Mouse (Mus musculus) hindbrain, embryonic 11.5 days (tissue): Measurements from ENCODE around the gene Olfr1282. TPM values are rescaled to one million over a fixed set of nuclear protein-coding genes. Genes with fewer than 3 reads are reported as not detected.
"Not testable (repeated sequence)": the region's sequence is repeated elsewhere in the genome, so short reads cannot be mapped to it uniquely, and the experiment has no call there.

Experiments
- ATAC-seq: fragments of 200-750 bp; cut with Nextera tagmentation; 2 replicates; pipeline ENCODE4 v1.8.0; 2017; ENCODE audit warnings: mild to moderate bottlenecking, moderate TSS enrichment, moderate library complexity; ENCODE audit not compliant: low FRiP score
- DNase-seq: peaks from one replicate; pipeline ENCODE4 v3.0.0-alpha.2; 2015; ENCODE audit warnings: low spot score
- H3K27ac ChIP-seq: fragments of 300-500 bp; sonication (generic); 2 replicates; pipeline ENCODE4 v1.5.1; 2014; ENCODE audit warnings: mild to moderate bottlenecking, low read depth, low read length
- H3K27me3 ChIP-seq: fragments of 300-500 bp; sonication (generic); 2 replicates; pipeline ENCODE4 v1.6.1; 2014; ENCODE audit warnings: mild to moderate bottlenecking, low read length, moderate library complexity, mixed read lengths; ENCODE audit not compliant: control insufficient read depth, insufficient read depth
- H3K36me3 ChIP-seq: fragments of 300-500 bp; sonication (generic); 2 replicates; pipeline ENCODE4 v1.6.1; 2014; ENCODE audit warnings: mild to moderate bottlenecking, low read length, moderate library complexity, mixed read lengths; ENCODE audit not compliant: control insufficient read depth, insufficient read depth
- H3K4me1 ChIP-seq: fragments of 300-500 bp; sonication (generic); replicated peaks from 2 replicates; pipeline ENCODE4 v1.6.1; 2014; ENCODE audit warnings: low read length, mixed read lengths; ENCODE audit not compliant: control insufficient read depth, insufficient read depth
- H3K4me2 ChIP-seq: fragments of 300-500 bp; sonication (generic); replicated peaks from 2 replicates; pipeline ENCODE4 v1.6.1; 2014; ENCODE audit warnings: mild to moderate bottlenecking, low read depth, low read length
- H3K4me3 ChIP-seq: fragments of 300-500 bp; sonication (generic); 2 replicates; pipeline ENCODE4 v1.5.1; 2014; ENCODE audit warnings: low read depth, low read length
- H3K9ac ChIP-seq: fragments of 300-500 bp; sonication (generic); 2 replicates; pipeline ENCODE4 v1.6.1; 2014; ENCODE audit warnings: low read depth, low read length
- H3K9me3 ChIP-seq: fragments of 300-500 bp; sonication (generic); 2 replicates; pipeline ENCODE4 v1.6.1; 2016; ENCODE audit warnings: low read length; ENCODE audit not compliant: control insufficient read depth
- WGBS: fragments of 180-500 bp; shearing (Covaris S2); extraction: QIAGEN DNeasy Blood & Tissue Kit; methylation state at CpG from one replicate; pipeline ENCODE4 v1.1.7; 2014; 5-methylcytosine and 5-hydroxymethylcytosine counted together
- polyA plus RNA-seq: library from polyadenylated mRNA; unstranded; fragments of >200 nt; fragmentation: Nextera tagmentation; extraction: Ambion mirVana; gene quantifications from 2 replicates; pipeline ENCODE4 v1.2.1, GENCODE M21; 2014

Gene Olfr1282
- not detected in 2 replicates for polyA plus RNA-seq

DNA sequence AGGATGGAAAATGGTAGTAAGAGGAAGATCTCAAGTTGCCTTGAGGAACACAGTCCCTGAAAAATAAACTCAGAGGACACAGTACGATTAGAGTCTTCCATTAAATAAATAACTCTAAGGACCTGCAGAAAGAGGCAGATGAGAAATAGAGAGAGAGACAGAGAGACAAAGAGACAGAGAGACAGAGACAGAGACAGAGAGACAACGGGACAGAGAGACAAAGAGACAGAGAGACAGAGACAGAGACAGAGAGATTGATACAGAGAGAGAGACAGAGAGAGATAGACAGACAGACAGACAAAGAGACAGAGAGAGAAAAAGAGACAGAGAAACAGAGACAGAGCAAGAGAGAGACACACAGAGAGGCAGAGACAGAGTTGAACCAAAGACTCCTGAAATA is at the start of gene Olfr1282:
Gene Olfr1282 (minus strand): TSS at position 101 of the 400 bp plus-strand sequence.
- H3K9ac ChIP-seq = no peak within 1 kb of the TSS
- no peaks in the 10 kb centered on the region for H3K4me1 ChIP-seq
- DNase-seq (no peak), ATAC-seq (no peak)
- 80% methylated on average over 2 of the region's 2 CpGs for WGBS
- H3K27ac ChIP-seq = no peak within 1 kb of the TSS
- no peaks in the 10 kb centered on the region for H3K27me3 ChIP-seq
- H3K9me3 ChIP-seq = no peaks in the 10 kb centered on the region
- H3K4me3 ChIP-seq = no peak within 1 kb of the TSS
- no peaks in the 10 kb centered on the region for H3K36me3 ChIP-seq
- H3K4me2 ChIP-seq = no peak within 1 kb of the TSS

DNA sequence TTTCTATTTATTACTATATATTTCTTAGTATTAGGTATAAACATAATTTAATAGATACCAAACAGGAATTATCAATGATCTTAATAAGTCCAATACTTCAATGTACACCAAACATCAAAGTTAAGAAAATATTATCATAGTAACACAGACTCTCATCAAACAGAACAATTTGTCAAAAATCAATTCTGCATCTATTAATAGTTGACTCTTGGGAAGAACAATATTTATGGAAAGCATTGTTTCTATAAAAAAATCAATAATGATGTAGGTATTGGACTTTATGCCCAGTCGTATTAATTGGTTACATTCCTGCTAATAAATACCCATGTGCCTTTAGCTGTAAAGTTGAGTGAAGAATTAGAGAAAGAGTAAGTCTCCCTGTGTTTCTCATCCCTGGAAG is 39.3 kb upstream of the Olfr1282 start, which contains the start of gene Olfr1284:
Gene Olfr1284 (plus strand): TSS at position 301 of the 400 bp plus-strand sequence.
- H3K27me3 ChIP-seq = no peaks in the 10 kb centered on the region
- H3K4me1 ChIP-seq = no peaks in the 10 kb centered on the region
- no peaks in the 10 kb centered on the region for H3K36me3 ChIP-seq
- no peak for DNase-seq
- no peak for ATAC-seq
- WGBS = 86% methylated on average over 1 of the region's 1 CpGs
- H3K27ac ChIP-seq = no peak within 1 kb of the TSS
- no peak within 1 kb of the TSS for H3K9ac ChIP-seq
- no peak within 1 kb of the TSS for H3K4me3 ChIP-seq
- H3K9me3 ChIP-seq = no peaks in the 10 kb centered on the region
- H3K4me2 ChIP-seq = no peak within 1 kb of the TSS

DNA sequence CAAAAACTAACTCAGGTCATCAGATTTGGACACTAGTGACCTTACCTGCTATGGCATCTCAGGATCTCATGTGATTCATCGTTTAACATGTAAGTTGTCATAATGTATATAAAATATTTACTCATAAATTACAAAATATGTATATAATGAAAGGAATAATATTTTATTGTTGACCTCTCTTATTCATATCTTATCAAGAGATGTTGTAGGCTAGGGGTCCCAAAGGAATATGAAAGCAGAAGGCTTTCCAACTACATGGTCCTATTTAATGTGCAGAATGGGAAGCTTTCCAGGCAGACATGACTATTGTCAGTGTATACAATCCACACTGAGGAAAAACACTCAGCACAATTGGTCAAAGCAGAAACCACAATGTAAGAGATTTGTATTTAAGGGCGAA is 30.6 kb upstream of the Olfr1282 start, which contains the start of gene Olfr1283:
Gene Olfr1283 (plus strand): TSS at position 301 of the 400 bp plus-strand sequence.
- no peak within 1 kb of the TSS for H3K27ac ChIP-seq
- no peaks in the 10 kb centered on the region for H3K4me1 ChIP-seq
- H3K9ac ChIP-seq = no peak within 1 kb of the TSS
- no peak within 1 kb of the TSS for H3K4me2 ChIP-seq
- H3K9me3 ChIP-seq = no peaks in the 10 kb centered on the region
- H3K4me3 ChIP-seq = no peak within 1 kb of the TSS
- no peaks in the 10 kb centered on the region for H3K36me3 ChIP-seq
- DNase-seq (no peak), ATAC-seq (no peak)
- H3K27me3 ChIP-seq = no peaks in the 10 kb centered on the region
- WGBS = 69% methylated on average over 2 of the region's 2 CpGs

DNA sequence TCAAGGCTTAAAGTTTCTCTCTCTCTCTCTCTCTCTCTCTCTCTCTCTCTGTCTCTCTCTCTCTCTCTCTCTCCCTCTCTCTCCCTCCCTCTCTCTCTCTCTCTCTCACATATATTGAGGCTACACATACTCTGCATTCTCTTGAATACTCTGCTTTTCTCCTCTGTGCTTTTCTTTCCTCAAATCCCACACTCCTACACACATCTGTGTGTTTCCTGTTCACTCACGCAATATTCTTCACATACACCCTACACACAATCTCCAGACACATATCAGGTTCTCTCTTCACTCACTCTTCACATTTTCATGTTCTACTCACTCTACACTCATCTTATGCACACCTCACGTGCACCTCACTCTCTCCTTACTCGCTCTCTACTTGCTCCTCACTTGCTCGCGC is 2.2 kb downstream of the Olfr1282 start:
- ATAC-seq, H3K9ac ChIP-seq, H3K27me3 ChIP-seq, H3K27ac ChIP-seq, H3K4me2 ChIP-seq, H3K4me3 ChIP-seq, H3K9me3 ChIP-seq, H3K36me3 ChIP-seq, H3K4me1 ChIP-seq, DNase-seq: not testable (repeated sequence)
- WGBS = 89% methylated on average over 5 of the region's 5 CpGs

DNA sequence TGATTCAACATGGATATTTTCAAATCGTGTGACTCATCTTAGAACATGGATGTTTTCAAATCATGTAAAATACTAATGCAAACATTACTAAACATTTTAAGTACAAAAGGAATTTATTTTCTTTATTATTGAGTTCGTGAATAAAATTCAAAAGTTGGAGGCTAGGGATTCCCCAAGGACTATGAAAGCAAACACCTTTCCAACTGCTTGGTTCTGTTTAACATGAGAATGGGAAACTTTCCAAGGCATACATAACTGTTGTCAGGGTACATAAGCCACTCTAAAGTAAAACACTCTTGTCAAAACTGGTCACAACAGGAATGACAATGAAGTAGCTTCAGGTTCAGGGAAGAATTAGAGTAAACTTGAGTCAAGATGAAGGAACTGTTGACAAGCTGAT is 9.7 kb downstream of the Olfr1282 start, which contains the start of gene Olfr1281:
Gene Olfr1281 (plus strand): TSS at position 301 of the 400 bp plus-strand sequence.
- no peak within 1 kb of the TSS for H3K27ac ChIP-seq
- 83% methylated on average over 2 of the region's 2 CpGs for WGBS
- no peak within 1 kb of the TSS for H3K9ac ChIP-seq
- no peak within 1 kb of the TSS for H3K4me3 ChIP-seq
- no peaks in the 10 kb centered on the region for H3K9me3 ChIP-seq
- ATAC-seq = no peak
- no peaks in the 10 kb centered on the region for H3K27me3 ChIP-seq
- DNase-seq = no peak
- no peak within 1 kb of the TSS for H3K4me2 ChIP-seq
- H3K4me1 ChIP-seq = no peaks in the 10 kb centered on the region
- H3K36me3 ChIP-seq = no peaks in the 10 kb centered on the region

DNA sequence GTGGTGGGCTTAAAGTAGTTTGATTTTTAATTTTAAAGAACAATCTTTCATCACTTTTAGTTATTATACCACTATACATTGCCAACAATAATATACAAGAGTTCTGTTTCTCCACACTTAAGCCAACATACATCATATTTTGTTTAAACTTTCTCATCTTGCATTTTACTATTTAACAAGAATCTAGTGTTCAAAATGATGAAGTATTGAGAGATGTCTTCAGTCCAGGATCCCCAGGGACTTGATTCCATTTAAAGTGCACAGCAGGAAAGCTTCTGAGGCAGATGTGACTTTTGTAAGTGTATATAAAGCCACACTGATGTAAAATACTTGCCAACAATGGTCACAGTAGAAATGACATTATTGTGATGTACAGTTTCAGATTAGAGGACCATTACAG is 22.2 kb downstream of the Olfr1282 start, which contains the start of gene Olfr1280:
Gene Olfr1280 (plus strand): TSS at position 301 of the 400 bp plus-strand sequence.
- H3K9me3 ChIP-seq = no peaks in the 10 kb centered on the region
- no peak within 1 kb of the TSS for H3K9ac ChIP-seq
- DNase-seq (no peak), ATAC-seq (no peak)
- no peaks in the 10 kb centered on the region for H3K36me3 ChIP-seq
- H3K27me3 ChIP-seq = no peaks in the 10 kb centered on the region
- H3K4me1 ChIP-seq = no peaks in the 10 kb centered on the region
- H3K4me3 ChIP-seq = no peak within 1 kb of the TSS
- H3K27ac ChIP-seq = no peak within 1 kb of the TSS
- H3K4me2 ChIP-seq = no peak within 1 kb of the TSS

DNA sequence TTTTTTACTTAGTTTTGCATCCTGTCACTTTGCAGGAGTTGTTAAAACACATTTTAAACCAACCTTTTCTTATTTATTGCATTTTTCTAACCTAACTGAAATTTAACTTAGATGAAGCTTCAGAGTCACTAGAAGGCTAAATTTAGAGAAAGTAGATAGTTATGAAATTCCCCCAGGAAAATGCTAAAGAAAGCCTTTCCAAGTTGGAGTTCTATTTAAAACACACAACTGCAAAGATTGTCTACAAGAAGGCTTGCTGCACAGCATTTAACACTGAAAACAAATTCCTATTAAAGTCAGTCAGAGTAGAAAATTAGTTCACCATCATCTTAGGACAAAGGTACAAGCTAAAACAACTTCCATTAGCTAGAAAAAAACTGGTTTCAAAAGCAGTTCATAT is 35.5 kb downstream of the Olfr1282 start, which contains the start of gene Olfr1279:
Gene Olfr1279 (plus strand): TSS at position 262 of the 400 bp plus-strand sequence.
- Histone ChIP-seq H3K9ac (no peak within 1 kb of the TSS), H3K27me3 (no peaks in the 10 kb centered on the region), H3K4me1 (no peaks in the 10 kb centered on the region), H3K27ac (no peak within 1 kb of the TSS), H3K4me3 (no peak within 1 kb of the TSS), H3K4me2 (no peak within 1 kb of the TSS), H3K9me3 (no peaks in the 10 kb centered on the region), H3K36me3 (no peaks in the 10 kb centered on the region)
- no peak for DNase-seq
- no peak for ATAC-seq

DNA sequence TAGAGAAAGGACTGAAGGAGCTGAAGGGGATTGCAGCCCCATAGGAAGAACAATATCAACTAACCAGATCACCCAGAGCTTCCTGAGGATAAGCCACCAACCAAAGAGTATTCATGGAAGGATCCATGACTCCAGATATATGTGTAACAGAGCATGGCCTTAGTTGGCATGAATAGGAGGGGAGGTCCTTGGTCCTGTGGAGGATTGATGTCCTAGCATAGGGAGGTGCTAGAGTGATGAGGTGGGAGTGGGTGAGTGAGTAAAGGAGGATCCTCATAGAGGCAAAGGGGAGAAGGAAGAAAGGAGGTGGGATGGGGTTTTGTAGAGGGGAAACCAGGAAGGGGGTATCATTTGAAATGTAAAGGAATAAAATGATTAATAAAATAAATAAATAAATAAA is 37.3 kb downstream of the Olfr1282 start:
- no peak for ATAC-seq
- Histone ChIP-seq H3K9ac (no peak overlapping the region), H3K27ac (no peak overlapping the region), H3K4me2 (no peak overlapping the region), H3K4me1 (no peaks in the 10 kb centered on the region), H3K4me3 (no peak overlapping the region), H3K36me3 (no peaks in the 10 kb centered on the region), H3K27me3 (no peaks in the 10 kb centered on the region), H3K9me3 (no peaks in the 10 kb centered on the region)
- DNase-seq = no peak

DNA sequence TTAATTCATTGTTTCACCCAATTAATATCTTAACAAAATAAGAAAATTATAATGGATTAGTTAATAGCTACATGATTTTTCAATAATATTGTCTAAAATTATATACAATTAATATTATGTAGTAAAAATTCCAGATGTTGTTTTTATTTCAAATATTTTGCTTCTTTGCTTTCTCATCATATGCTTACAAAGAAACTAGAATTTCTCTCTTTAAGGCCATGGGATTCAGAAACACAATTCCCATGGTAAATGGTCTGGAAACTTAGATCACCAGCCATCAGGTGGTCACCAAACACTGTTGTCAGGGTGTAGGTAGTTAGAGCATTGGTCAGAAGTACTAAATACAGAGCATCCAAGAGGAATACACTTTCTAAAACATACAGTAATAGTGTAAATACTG is 46.0 kb downstream of the Olfr1282 start, which contains the start of gene Olfr1278:
Gene Olfr1278 (plus strand): TSS at position 301 of the 400 bp plus-strand sequence.
- ATAC-seq = no peak
- H3K4me2 ChIP-seq = no peak within 1 kb of the TSS
- no peaks in the 10 kb centered on the region for H3K4me1 ChIP-seq
- H3K27me3 ChIP-seq = no peaks in the 10 kb centered on the region
- H3K27ac ChIP-seq = no peak within 1 kb of the TSS
- H3K4me3 ChIP-seq = no peak within 1 kb of the TSS
- no peaks in the 10 kb centered on the region for H3K9me3 ChIP-seq
- no peak for DNase-seq
- H3K9ac ChIP-seq = no peak within 1 kb of the TSS
- no peaks in the 10 kb centered on the region for H3K36me3 ChIP-seq
